Mouse (Mus musculus) myocyte (in vitro differentiated cells): ENCODE data around the gene Gm973.

ENCODE experiments used
- POLR2AphosphoS2 ChIP-seq: IDR thresholded peaks from one replicate; pipeline ENCODE4 v1.6.1; 2011; ENCODE audit warnings: low read depth, control low read depth; ENCODE audit not compliant: insufficient read length
- TCF12 ChIP-seq: IDR thresholded peaks from one replicate; pipeline ENCODE4 v1.6.1; 2011; ENCODE audit warnings: mild to moderate bottlenecking, control low read depth; ENCODE audit not compliant: poor library complexity, insufficient read depth, severe bottlenecking

DNA sequence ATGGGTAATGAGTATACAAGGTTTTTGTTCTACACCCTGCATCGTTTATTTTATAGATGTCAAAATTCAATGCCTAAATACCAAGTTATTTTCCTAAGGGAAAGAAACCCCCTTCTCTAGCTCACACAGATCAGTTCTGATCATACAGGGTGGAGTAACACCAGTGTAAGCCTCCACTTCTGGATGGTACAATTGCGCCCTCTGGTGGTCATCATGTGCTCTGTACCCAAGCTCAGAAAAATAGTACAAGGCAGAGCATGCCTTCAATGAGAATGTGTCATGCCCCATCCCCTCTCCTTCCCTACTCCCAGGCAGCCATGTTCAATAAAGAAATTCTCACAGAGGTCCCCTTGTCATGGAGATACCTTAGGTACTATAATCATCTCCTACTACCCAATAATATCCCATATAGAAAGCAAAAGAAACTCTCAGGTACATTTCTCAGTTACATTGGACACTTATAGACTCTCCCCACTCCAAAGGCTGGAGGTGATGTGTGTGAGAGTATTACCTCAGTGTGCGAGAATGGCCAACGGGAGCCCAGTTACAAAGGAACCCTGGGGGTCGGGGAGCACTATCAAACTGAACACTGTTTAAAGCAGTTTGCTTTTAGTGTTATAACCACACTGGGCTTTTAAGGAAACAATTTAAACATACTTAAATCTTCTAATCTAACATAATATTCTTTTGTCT lies 107.4 kb downstream of the Gm973 start:
- no peak for TF ChIP-seq TCF12
- no peak for TF ChIP-seq POLR2AphosphoS2
